Mouse (Mus musculus): ENCODE results near the gene Atp9a. TPM values are rescaled to one million over a fixed set of nuclear protein-coding genes. Genes with fewer than 3 reads are reported as not detected.

The Atp9a gene
- polyA plus RNA-seq, 1 experiment, result 1.2 TPM

DNA sequence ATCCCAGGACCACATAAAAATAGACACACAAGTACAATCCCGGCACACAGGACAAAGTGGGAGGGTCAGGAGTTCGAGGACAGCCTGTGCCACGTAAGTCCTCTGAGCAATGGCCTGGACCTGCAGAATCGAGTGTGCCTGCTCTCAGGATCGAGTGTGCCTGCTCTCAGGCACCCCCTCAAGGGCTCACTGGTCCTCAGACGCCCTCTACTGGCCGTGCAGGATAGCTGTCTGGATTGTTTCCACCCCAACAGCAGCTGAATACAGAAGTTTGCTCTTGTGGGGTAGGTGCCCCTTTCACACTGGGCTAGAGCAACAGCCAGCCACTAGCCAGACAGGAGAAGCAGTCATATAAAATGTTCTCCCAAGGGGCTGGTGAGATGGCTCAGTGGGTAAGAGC, 90.5 kb downstream of the Atp9a start:
- TF ChIP-seq USF1 (IDR thresholded peaks at IDR 0.05; ENCODE audit: low read depth) (no peak), CEBPB (IDR thresholded peaks at IDR 0.05; ENCODE audit: low read depth) (no peak), MYOD1 (IDR thresholded peaks at IDR 0.05; ENCODE audit: control insufficient read depth, insufficient read length, low read depth) (no peak), CTCF (IDR thresholded peaks at IDR 0.05; ENCODE audit: control insufficient read depth, insufficient read depth, insufficient read length) (peak; percentile 47), MYOG (IDR thresholded peaks at IDR 0.05; ENCODE audit: control insufficient read depth, extremely low read depth, insufficient read length) (no peak), FOSL1 (IDR thresholded peaks at IDR 0.05; ENCODE audit: insufficient read depth, low read length, poor library complexity, severe bottlenecking) (no peak)
- peaks cover 39% of the 10 kb centered on the region for H3K27me3 ChIP-seq (ENCODE audit: control insufficient read depth, insufficient read depth, insufficient read length)
- no peaks in the 10 kb centered on the region for H3K79me2 ChIP-seq (ENCODE audit: control insufficient read depth, insufficient read depth)
- H3ac ChIP-seq (ENCODE audit: control insufficient read depth, insufficient read length, low read depth), result no peak overlapping the region
- no peaks in the 10 kb centered on the region for H3K36me3 ChIP-seq (ENCODE audit: control insufficient read depth, insufficient read depth)
- no peaks in the 10 kb centered on the region for H3K79me3 ChIP-seq (ENCODE audit: low read depth)
- H3K4me3 ChIP-seq (ENCODE audit: insufficient read depth, poor library complexity, severe bottlenecking), result no peak overlapping the region

DNA sequence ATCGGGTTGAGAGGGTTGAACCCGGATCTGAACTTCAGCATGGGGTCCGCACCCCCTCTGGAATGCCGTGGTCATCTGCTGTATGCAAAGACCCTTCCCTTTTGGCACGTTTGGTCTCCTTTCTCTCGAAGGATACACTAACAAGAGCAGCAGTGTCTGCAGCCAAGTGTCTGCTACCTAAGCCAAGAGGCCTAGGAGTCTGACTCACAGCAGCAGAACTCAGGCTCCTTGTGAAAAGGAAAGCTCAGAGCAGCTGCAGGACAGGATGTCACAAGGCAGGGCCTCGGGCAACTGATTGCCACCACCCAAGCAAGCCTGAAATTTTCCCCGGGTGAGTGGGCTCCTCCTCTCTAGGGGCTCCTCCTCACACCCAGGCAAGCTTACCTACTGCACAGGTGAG, 94.0 kb downstream of the Atp9a start:
- no peak for TF ChIP-seq MYOD1 (IDR thresholded peaks at IDR 0.05; ENCODE audit: control insufficient read depth, insufficient read length, low read depth)
- TF ChIP-seq USF1 (IDR thresholded peaks at IDR 0.05; ENCODE audit: low read depth), result no peak
- TF ChIP-seq CEBPB (IDR thresholded peaks at IDR 0.05; ENCODE audit: low read depth), result no peak
- no peak for TF ChIP-seq FOSL1 (IDR thresholded peaks at IDR 0.05; ENCODE audit: insufficient read depth, low read length, poor library complexity, severe bottlenecking)
- TF ChIP-seq MAX (IDR thresholded peaks at IDR 0.05), result no peak
- no peak for TF ChIP-seq CTCF (IDR thresholded peaks at IDR 0.05; ENCODE audit: control insufficient read depth, insufficient read depth, insufficient read length)
- TF ChIP-seq MYOG (IDR thresholded peaks at IDR 0.05; ENCODE audit: control insufficient read depth, extremely low read depth, insufficient read length), result no peak
- Histone ChIP-seq H3ac (ENCODE audit: control insufficient read depth, insufficient read length, low read depth) (no peak overlapping the region), H3K27me3 (ENCODE audit: control insufficient read depth, insufficient read depth, insufficient read length) (peaks cover 34% of the 10 kb centered on the region), H3K36me3 (ENCODE audit: control insufficient read depth, insufficient read depth) (no peaks in the 10 kb centered on the region), H3K79me2 (ENCODE audit: control insufficient read depth, insufficient read depth) (no peaks in the 10 kb centered on the region), H3K79me3 (ENCODE audit: low read depth) (no peaks in the 10 kb centered on the region), H3K4me3 (ENCODE audit: insufficient read depth, poor library complexity, severe bottlenecking) (no peak overlapping the region)

DNA sequence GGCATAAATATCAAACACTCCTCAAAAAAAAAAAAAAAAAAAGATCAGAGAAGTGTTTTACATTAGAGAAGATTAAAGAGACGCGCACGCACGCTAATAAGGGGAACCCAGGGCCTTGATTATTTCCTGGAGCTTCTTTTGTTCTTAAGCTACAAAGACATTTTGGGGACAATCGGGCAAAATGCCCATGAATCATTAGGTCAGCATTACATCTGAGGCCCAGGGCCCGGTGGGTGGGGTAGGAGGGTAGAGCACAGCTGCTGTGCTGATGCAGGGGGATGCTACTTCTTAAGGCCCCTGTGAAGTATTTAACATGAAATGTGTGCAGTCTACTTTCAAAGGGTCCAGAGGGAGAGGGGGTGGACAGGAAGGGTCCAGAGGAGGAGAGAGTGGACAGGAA, 97.4 kb downstream of the Atp9a start:
- Histone ChIP-seq H3K79me3 (ENCODE audit: low read depth) (no peaks in the 10 kb centered on the region), H3ac (ENCODE audit: control insufficient read depth, insufficient read length, low read depth) (no peak overlapping the region), H3K4me3 (ENCODE audit: insufficient read depth, poor library complexity, severe bottlenecking) (no peak overlapping the region), H3K27me3 (ENCODE audit: control insufficient read depth, insufficient read depth, insufficient read length) (peaks cover 20% of the 10 kb centered on the region), H3K79me2 (ENCODE audit: control insufficient read depth, insufficient read depth) (no peaks in the 10 kb centered on the region), H3K36me3 (ENCODE audit: control insufficient read depth, insufficient read depth) (no peaks in the 10 kb centered on the region)
- no peak for TF ChIP-seq MAX (IDR thresholded peaks at IDR 0.05)
- TF ChIP-seq MYOG (IDR thresholded peaks at IDR 0.05; ENCODE audit: control insufficient read depth, extremely low read depth, insufficient read length), result no peak
- TF ChIP-seq CTCF (IDR thresholded peaks at IDR 0.05; ENCODE audit: control insufficient read depth, insufficient read depth, insufficient read length), result no peak
- TF ChIP-seq FOSL1 (IDR thresholded peaks at IDR 0.05; ENCODE audit: insufficient read depth, low read length, poor library complexity, severe bottlenecking), result no peak
- TF ChIP-seq USF1 (IDR thresholded peaks at IDR 0.05; ENCODE audit: low read depth), result no peak
- no peak for TF ChIP-seq MYOD1 (IDR thresholded peaks at IDR 0.05; ENCODE audit: control insufficient read depth, insufficient read length, low read depth)
- TF ChIP-seq CEBPB (IDR thresholded peaks at IDR 0.05; ENCODE audit: low read depth), result no peak

DNA sequence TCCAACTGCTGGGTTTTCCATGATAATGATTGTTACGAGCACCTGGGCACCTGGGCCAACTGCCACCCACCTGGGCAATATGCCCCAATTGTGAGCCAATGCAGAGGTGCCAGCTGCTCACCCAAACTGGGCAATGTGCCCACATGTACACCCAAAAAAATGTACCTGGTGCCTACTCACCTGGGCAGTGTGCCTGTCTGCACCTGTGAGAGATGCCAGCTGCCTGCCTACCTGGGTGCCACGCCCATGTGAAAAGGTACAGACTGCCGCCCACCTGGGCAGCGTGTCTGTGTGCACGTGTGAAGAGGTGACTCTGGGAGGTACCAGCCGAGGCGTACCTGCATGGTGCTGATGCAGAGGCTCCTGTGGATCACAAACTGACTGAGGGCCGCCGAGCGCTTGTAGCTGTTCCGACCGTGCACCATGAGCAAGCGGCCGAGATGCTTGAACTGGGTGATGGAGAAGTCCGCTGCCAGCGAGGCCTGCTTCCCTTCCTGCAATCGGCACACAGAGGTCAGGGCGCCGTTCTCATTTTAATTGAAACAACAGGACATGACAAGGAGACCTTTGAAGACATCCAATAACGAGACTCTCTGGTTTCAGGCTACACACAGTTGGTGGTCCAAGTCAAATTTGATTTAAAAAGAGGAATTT, 98.6 kb downstream of the Atp9a start:
- Histone ChIP-seq H3K79me2 (ENCODE audit: control insufficient read depth, insufficient read depth) (no peaks in the 10 kb centered on the region), H3K4me3 (ENCODE audit: insufficient read depth, poor library complexity, severe bottlenecking) (no peak overlapping the region), H3ac (ENCODE audit: control insufficient read depth, insufficient read length, low read depth) (no peak overlapping the region), H3K79me3 (ENCODE audit: low read depth) (no peaks in the 10 kb centered on the region), H3K36me3 (ENCODE audit: control insufficient read depth, insufficient read depth) (no peaks in the 10 kb centered on the region), H3K27me3 (ENCODE audit: control insufficient read depth, insufficient read depth, insufficient read length) (peaks cover 9% of the 10 kb centered on the region)
- TF ChIP-seq FOSL1 (IDR thresholded peaks at IDR 0.05; ENCODE audit: insufficient read depth, low read length, poor library complexity, severe bottlenecking) (no peak), MYOD1 (IDR thresholded peaks at IDR 0.05; ENCODE audit: control insufficient read depth, insufficient read length, low read depth) (no peak), USF1 (IDR thresholded peaks at IDR 0.05; ENCODE audit: low read depth) (no peak), CTCF (IDR thresholded peaks at IDR 0.05; ENCODE audit: control insufficient read depth, insufficient read depth, insufficient read length) (no peak), MAX (IDR thresholded peaks at IDR 0.05) (no peak), CEBPB (IDR thresholded peaks at IDR 0.05; ENCODE audit: low read depth) (no peak), MYOG (IDR thresholded peaks at IDR 0.05; ENCODE audit: control insufficient read depth, extremely low read depth, insufficient read length) (no peak)

DNA sequence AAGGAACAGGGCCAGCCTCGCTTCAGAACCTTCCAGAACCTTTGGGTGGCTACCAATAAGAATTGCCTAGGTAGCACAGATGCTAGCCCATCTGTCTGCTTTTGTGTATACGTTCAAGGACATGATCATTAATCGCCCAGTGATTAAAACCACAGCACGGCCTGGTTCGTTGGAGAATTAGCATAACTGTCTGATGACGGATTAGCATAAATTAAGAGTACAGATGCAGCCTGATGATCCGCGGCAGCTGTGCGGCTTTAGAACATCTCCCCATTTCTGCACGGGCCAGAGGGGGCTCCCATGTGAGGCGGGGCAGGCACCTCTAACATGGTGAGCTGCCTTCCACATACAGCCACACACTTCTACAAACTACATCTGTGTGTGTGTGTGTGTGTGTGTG, 100.0 kb downstream of the Atp9a start:
- Histone ChIP-seq H3K79me3 (ENCODE audit: low read depth) (no peaks in the 10 kb centered on the region), H3K27me3 (ENCODE audit: control insufficient read depth, insufficient read depth, insufficient read length) (peaks cover 18% of the 10 kb centered on the region), H3K4me3 (ENCODE audit: insufficient read depth, poor library complexity, severe bottlenecking) (no peak overlapping the region), H3K79me2 (ENCODE audit: control insufficient read depth, insufficient read depth) (no peaks in the 10 kb centered on the region), H3K36me3 (ENCODE audit: control insufficient read depth, insufficient read depth) (no peaks in the 10 kb centered on the region), H3ac (ENCODE audit: control insufficient read depth, insufficient read length, low read depth) (no peak overlapping the region)
- TF ChIP-seq CTCF (IDR thresholded peaks at IDR 0.05; ENCODE audit: control insufficient read depth, insufficient read depth, insufficient read length) (no peak), CEBPB (IDR thresholded peaks at IDR 0.05; ENCODE audit: low read depth) (no peak), MYOG (IDR thresholded peaks at IDR 0.05; ENCODE audit: control insufficient read depth, extremely low read depth, insufficient read length) (no peak)

DNA sequence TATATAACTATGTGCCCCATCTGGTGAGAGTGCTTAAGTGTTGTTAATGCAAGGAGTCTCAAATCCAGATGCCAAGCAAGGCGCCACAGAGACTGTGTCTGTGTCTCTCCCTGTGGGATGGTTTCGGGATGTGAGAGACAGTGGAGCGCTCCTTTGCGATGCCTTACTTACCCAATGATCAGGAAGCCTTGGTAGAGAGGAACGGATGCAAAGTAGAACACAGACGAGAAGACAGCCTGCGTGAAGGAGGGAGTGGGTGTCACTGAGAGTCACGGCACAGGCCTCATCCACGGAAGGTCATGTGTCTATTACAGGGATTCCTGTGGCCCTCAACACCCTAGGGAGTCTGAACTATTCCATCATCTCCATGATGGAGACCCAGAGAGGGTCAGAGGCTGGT, 101.7 kb downstream of the Atp9a start:
- Histone ChIP-seq H3K27me3 (ENCODE audit: control insufficient read depth, insufficient read depth, insufficient read length) (peaks cover 35% of the 10 kb centered on the region), H3K36me3 (ENCODE audit: control insufficient read depth, insufficient read depth) (no peaks in the 10 kb centered on the region), H3K79me2 (ENCODE audit: control insufficient read depth, insufficient read depth) (no peaks in the 10 kb centered on the region), H3K4me3 (ENCODE audit: insufficient read depth, poor library complexity, severe bottlenecking) (no peak overlapping the region), H3K79me3 (ENCODE audit: low read depth) (no peaks in the 10 kb centered on the region), H3ac (ENCODE audit: control insufficient read depth, insufficient read length, low read depth) (no peak overlapping the region)
- TF ChIP-seq CTCF (IDR thresholded peaks at IDR 0.05; ENCODE audit: control insufficient read depth, insufficient read depth, insufficient read length), result no peak
